Mouse (Mus musculus): ENCODE results near the gene Rapgef4. TPM values are rescaled to one million over a fixed set of nuclear protein-coding genes. Genes with fewer than 3 reads are reported as not detected.

Rapgef4 gene
- polyA plus RNA-seq, 1 experiment from 2014 or later: 3.6 TPM

GRCm38 (mm10) chr2:71955637-71956036, 25.4 kb upstream of the Rapgef4 start:
- Histone ChIP-seq H3K27me3 (replicated peaks; ENCODE audit: control insufficient read depth, insufficient read depth, low read length) (no peaks in the 10 kb centered on the region), H3K27ac (ENCODE audit: low read depth) (no peak overlapping the region), H3K4me3 (ENCODE audit: low read depth, low read length) (no peak overlapping the region), H3K4me1 (replicated peaks; ENCODE audit: control insufficient read depth, insufficient read depth, low read length) (no peaks in the 10 kb centered on the region), H3K9ac (ENCODE audit: low read length) (no peak overlapping the region), H3K9me3 (ENCODE audit: control insufficient read depth, low read length) (no peaks in the 10 kb centered on the region), H3K36me3 (ENCODE audit: control insufficient read depth, insufficient read depth, low read length) (no peaks in the 10 kb centered on the region), H3K4me2 (ENCODE audit: low read length) (no peak overlapping the region)
- no peak for ATAC-seq (replicated peaks; ENCODE audit: low FRiP score, low TSS enrichment, low read depth)
- 18% methylated on average over 8 of the region's 8 CpGs for WGBS
- DNase-seq (ENCODE audit: low spot score): peak; percentile 69

- Histone ChIP-seq H3K4me1 (replicated peaks; ENCODE audit: control insufficient read depth, insufficient read depth, low read length) (no peaks in the 10 kb centered on the region), H3K27ac (ENCODE audit: low read depth) (no peak overlapping the region), H3K4me2 (ENCODE audit: low read length) (no peak overlapping the region), H3K27me3 (replicated peaks; ENCODE audit: control insufficient read depth, insufficient read depth, low read length) (no peaks in the 10 kb centered on the region), H3K9ac (ENCODE audit: low read length) (no peak overlapping the region), H3K36me3 (ENCODE audit: control insufficient read depth, insufficient read depth, low read length) (no peaks in the 10 kb centered on the region), H3K9me3 (ENCODE audit: control insufficient read depth, low read length) (no peaks in the 10 kb centered on the region), H3K4me3 (ENCODE audit: low read depth, low read length) (no peak overlapping the region)
- DNase-seq (ENCODE audit: low spot score): no peak
- no peak for ATAC-seq (replicated peaks; ENCODE audit: low FRiP score, low TSS enrichment, low read depth)
- 67% methylated on average over 5 of the region's 5 CpGs for WGBS
These were observed 24.6 kb upstream of the Rapgef4 start for GRCm38 (mm10) chr2:71956463-71956862.

GRCm38 (mm10) chr2:71957951-71958350, 23.1 kb upstream of the Rapgef4 start:
- H3K4me3 ChIP-seq (ENCODE audit: low read depth, low read length): no peak overlapping the region
- H3K9ac ChIP-seq (ENCODE audit: low read length): no peak overlapping the region
- no peaks in the 10 kb centered on the region for H3K27me3 ChIP-seq (replicated peaks; ENCODE audit: control insufficient read depth, insufficient read depth, low read length)
- no peak for ATAC-seq (replicated peaks; ENCODE audit: low FRiP score, low TSS enrichment, low read depth)
- H3K4me1 ChIP-seq (replicated peaks; ENCODE audit: control insufficient read depth, insufficient read depth, low read length): no peaks in the 10 kb centered on the region
- DNase-seq (ENCODE audit: low spot score): no peak
- H3K4me2 ChIP-seq (ENCODE audit: low read length): no peak overlapping the region
- no peak overlapping the region for H3K27ac ChIP-seq (ENCODE audit: low read depth)
- 85% methylated on average over 1 of the region's 1 CpGs for WGBS
- no peaks in the 10 kb centered on the region for H3K9me3 ChIP-seq (ENCODE audit: control insufficient read depth, low read length)
- H3K36me3 ChIP-seq (ENCODE audit: control insufficient read depth, insufficient read depth, low read length): no peaks in the 10 kb centered on the region

GRCm38 (mm10) chr2:71958393-71958792, 22.6 kb upstream of the Rapgef4 start:
- 57% methylated on average over 3 of the region's 3 CpGs for WGBS
- Histone ChIP-seq H3K36me3 (ENCODE audit: control insufficient read depth, insufficient read depth, low read length) (no peaks in the 10 kb centered on the region), H3K27me3 (replicated peaks; ENCODE audit: control insufficient read depth, insufficient read depth, low read length) (no peaks in the 10 kb centered on the region), H3K4me2 (ENCODE audit: low read length) (no peak overlapping the region), H3K9me3 (ENCODE audit: control insufficient read depth, low read length) (no peaks in the 10 kb centered on the region), H3K4me3 (ENCODE audit: low read depth, low read length) (no peak overlapping the region), H3K27ac (ENCODE audit: low read depth) (no peak overlapping the region), H3K9ac (ENCODE audit: low read length) (no peak overlapping the region), H3K4me1 (replicated peaks; ENCODE audit: control insufficient read depth, insufficient read depth, low read length) (no peaks in the 10 kb centered on the region)
- ATAC-seq (replicated peaks; ENCODE audit: low FRiP score, low TSS enrichment, low read depth): peak; percentile 50; the same call in 1 of the 2 replicates
- peak; percentile 59 for DNase-seq (ENCODE audit: low spot score)

- Histone ChIP-seq H3K4me3 (ENCODE audit: low read depth, low read length) (no peak overlapping the region), H3K4me1 (replicated peaks; ENCODE audit: control insufficient read depth, insufficient read depth, low read length) (no peaks in the 10 kb centered on the region), H3K27ac (ENCODE audit: low read depth) (no peak overlapping the region), H3K9me3 (ENCODE audit: control insufficient read depth, low read length) (no peaks in the 10 kb centered on the region), H3K36me3 (ENCODE audit: control insufficient read depth, insufficient read depth, low read length) (no peaks in the 10 kb centered on the region), H3K27me3 (replicated peaks; ENCODE audit: control insufficient read depth, insufficient read depth, low read length) (no peaks in the 10 kb centered on the region), H3K9ac (ENCODE audit: low read length) (no peak overlapping the region), H3K4me2 (ENCODE audit: low read length) (no peak overlapping the region)
- ATAC-seq (replicated peaks; ENCODE audit: low FRiP score, low TSS enrichment, low read depth) (no peak), DNase-seq (ENCODE audit: low spot score) (no peak)
- WGBS: 50% methylated on average over 10 of the region's 10 CpGs
These were observed 16.8 kb upstream of the Rapgef4 start for GRCm38 (mm10) chr2:71964216-71964615.

- Histone ChIP-seq H3K9me3 (ENCODE audit: control insufficient read depth, low read length) (no peaks in the 10 kb centered on the region), H3K4me2 (ENCODE audit: low read length) (no peak overlapping the region), H3K4me1 (replicated peaks; ENCODE audit: control insufficient read depth, insufficient read depth, low read length) (no peaks in the 10 kb centered on the region), H3K9ac (ENCODE audit: low read length) (no peak overlapping the region), H3K36me3 (ENCODE audit: control insufficient read depth, insufficient read depth, low read length) (no peaks in the 10 kb centered on the region), H3K27me3 (replicated peaks; ENCODE audit: control insufficient read depth, insufficient read depth, low read length) (no peaks in the 10 kb centered on the region), H3K4me3 (ENCODE audit: low read depth, low read length) (no peak overlapping the region), H3K27ac (ENCODE audit: low read depth) (no peak overlapping the region)
- no peak for DNase-seq (ENCODE audit: low spot score)
- no peak for ATAC-seq (replicated peaks; ENCODE audit: low FRiP score, low TSS enrichment, low read depth)
- 86% methylated on average over 4 of the region's 4 CpGs for WGBS
These were observed 15.6 kb upstream of the Rapgef4 start for GRCm38 (mm10) chr2:71965476-71965875.

GRCm38 (mm10) chr2:71966737-71967136, 14.3 kb upstream of the Rapgef4 start:
- DNase-seq (ENCODE audit: low spot score) (no peak), ATAC-seq (replicated peaks; ENCODE audit: low FRiP score, low TSS enrichment, low read depth) (no peak)
- Histone ChIP-seq H3K4me2 (ENCODE audit: low read length) (no peak overlapping the region), H3K9me3 (ENCODE audit: control insufficient read depth, low read length) (no peaks in the 10 kb centered on the region), H3K4me1 (replicated peaks; ENCODE audit: control insufficient read depth, insufficient read depth, low read length) (no peaks in the 10 kb centered on the region), H3K36me3 (ENCODE audit: control insufficient read depth, insufficient read depth, low read length) (no peaks in the 10 kb centered on the region), H3K9ac (ENCODE audit: low read length) (no peak overlapping the region), H3K4me3 (ENCODE audit: low read depth, low read length) (no peak overlapping the region), H3K27me3 (replicated peaks; ENCODE audit: control insufficient read depth, insufficient read depth, low read length) (no peaks in the 10 kb centered on the region), H3K27ac (ENCODE audit: low read depth) (no peak overlapping the region)
- 31% methylated on average over 4 of the region's 4 CpGs for WGBS

- Histone ChIP-seq H3K9me3 (ENCODE audit: control insufficient read depth, low read length) (no peaks in the 10 kb centered on the region), H3K36me3 (ENCODE audit: control insufficient read depth, insufficient read depth, low read length) (no peaks in the 10 kb centered on the region), H3K27me3 (replicated peaks; ENCODE audit: control insufficient read depth, insufficient read depth, low read length) (no peaks in the 10 kb centered on the region), H3K4me2 (ENCODE audit: low read length) (no peak overlapping the region), H3K9ac (ENCODE audit: low read length) (no peak overlapping the region), H3K4me1 (replicated peaks; ENCODE audit: control insufficient read depth, insufficient read depth, low read length) (no peaks in the 10 kb centered on the region), H3K4me3 (ENCODE audit: low read depth, low read length) (no peak overlapping the region), H3K27ac (ENCODE audit: low read depth) (no peak overlapping the region)
- DNase-seq (ENCODE audit: low spot score) (no peak), ATAC-seq (replicated peaks; ENCODE audit: low FRiP score, low TSS enrichment, low read depth) (no peak)
- 73% methylated on average over 5 of the region's 5 CpGs for WGBS
These were observed 13.2 kb upstream of the Rapgef4 start for GRCm38 (mm10) chr2:71967855-71968254.

GRCm38 (mm10) chr2:71973646-71974045, 7.4 kb upstream of the Rapgef4 start:
- 73% methylated on average over 3 of the region's 3 CpGs for WGBS
- no peaks in the 10 kb centered on the region for H3K36me3 ChIP-seq (ENCODE audit: control insufficient read depth, insufficient read depth, low read length)
- no peaks in the 10 kb centered on the region for H3K9me3 ChIP-seq (ENCODE audit: control insufficient read depth, low read length)
- no peak for ATAC-seq (replicated peaks; ENCODE audit: low FRiP score, low TSS enrichment, low read depth)
- no peak overlapping the region for H3K9ac ChIP-seq (ENCODE audit: low read length)
- H3K4me1 ChIP-seq (replicated peaks; ENCODE audit: control insufficient read depth, insufficient read depth, low read length): no peaks in the 10 kb centered on the region
- H3K4me2 ChIP-seq (ENCODE audit: low read length): no peak overlapping the region
- no peak overlapping the region for H3K4me3 ChIP-seq (ENCODE audit: low read depth, low read length)
- no peaks in the 10 kb centered on the region for H3K27me3 ChIP-seq (replicated peaks; ENCODE audit: control insufficient read depth, insufficient read depth, low read length)
- no peak overlapping the region for H3K27ac ChIP-seq (ENCODE audit: low read depth)
- DNase-seq (ENCODE audit: low spot score): no peak
